Mouse (Mus musculus) thymus, adult 2 months (tissue): Measurements from ENCODE around the gene Cavin1. TPM values are rescaled to one million over a fixed set of nuclear protein-coding genes. Genes with fewer than 3 reads are reported as not detected.

Experiments
- DNase-seq: peaks from one replicate; pipeline ENCODE4 v3.0.0; 2021
- H3K27ac ChIP-seq: fragments of 200-500 bp; 2 replicates; pipeline ENCODE4 v1.5.1; 2012; ENCODE audit warnings: low read length, control low read depth; ENCODE audit not compliant: control insufficient read depth, insufficient read depth
- H3K27me3 ChIP-seq: fragments of 200-500 bp; 2 replicates; pipeline ENCODE4 v1.6.1; 2012; ENCODE audit warnings: mild to moderate bottlenecking, low read length, moderate library complexity, mixed read lengths; ENCODE audit not compliant: control insufficient read depth, insufficient read depth
- H3K36me3 ChIP-seq: fragments of 200-500 bp; 2 replicates; pipeline ENCODE4 v1.6.1; 2012; ENCODE audit warnings: mild to moderate bottlenecking, low read length, moderate library complexity; ENCODE audit not compliant: control insufficient read depth, insufficient read depth
- H3K4me1 ChIP-seq: fragments of 200-500 bp; replicated peaks from 2 replicates; pipeline ENCODE4 v1.6.1; 2012; ENCODE audit warnings: low read length; ENCODE audit not compliant: control insufficient read depth, insufficient read depth
- H3K4me3 ChIP-seq: fragments of 200-500 bp; 2 replicates; pipeline ENCODE4 v1.5.1; 2012; ENCODE audit warnings: mild to moderate bottlenecking, low read length, control low read depth, moderate library complexity; ENCODE audit not compliant: control insufficient read depth, insufficient read depth
- CTCF ChIP-seq: fragments of 200-500 bp; IDR thresholded peaks from 2 replicates; pipeline ENCODE4 v1.5.1; 2012; ENCODE audit warnings: mild to moderate bottlenecking, control low read depth, low read length, moderate library complexity, borderline replicate concordance; ENCODE audit not compliant: control insufficient read depth, poor library complexity, insufficient read depth; ENCODE audit errors: extremely low read depth
- POLR2A ChIP-seq: fragments of 200-500 bp; IDR thresholded peaks from 2 replicates; pipeline ENCODE4 v1.6.1; 2012; ENCODE audit warnings: mild to moderate bottlenecking, low read length, control low read depth, moderate library complexity; ENCODE audit not compliant: control insufficient read depth, poor library complexity, insufficient read depth; ENCODE audit errors: extremely low read depth
- whole genome bisulfite sequencing: fragments of 180-500 bp; shearing (Covaris S2); methylation state at CpG from one replicate; pipeline ENCODE4 v1.1.7; 2018; 5-methylcytosine and 5-hydroxymethylcytosine counted together
- polyA plus RNA-seq: library from polyadenylated mRNA; depleted of rRNA; stranded (reverse); fragments of >200 nt; gene quantifications from 2 replicates; pipeline ENCODE4 v1.2.3, GENCODE M21; 2012

Cavin1 gene
- polyA plus RNA-seq, 1 experiment: 22.4 TPM

DNA sequence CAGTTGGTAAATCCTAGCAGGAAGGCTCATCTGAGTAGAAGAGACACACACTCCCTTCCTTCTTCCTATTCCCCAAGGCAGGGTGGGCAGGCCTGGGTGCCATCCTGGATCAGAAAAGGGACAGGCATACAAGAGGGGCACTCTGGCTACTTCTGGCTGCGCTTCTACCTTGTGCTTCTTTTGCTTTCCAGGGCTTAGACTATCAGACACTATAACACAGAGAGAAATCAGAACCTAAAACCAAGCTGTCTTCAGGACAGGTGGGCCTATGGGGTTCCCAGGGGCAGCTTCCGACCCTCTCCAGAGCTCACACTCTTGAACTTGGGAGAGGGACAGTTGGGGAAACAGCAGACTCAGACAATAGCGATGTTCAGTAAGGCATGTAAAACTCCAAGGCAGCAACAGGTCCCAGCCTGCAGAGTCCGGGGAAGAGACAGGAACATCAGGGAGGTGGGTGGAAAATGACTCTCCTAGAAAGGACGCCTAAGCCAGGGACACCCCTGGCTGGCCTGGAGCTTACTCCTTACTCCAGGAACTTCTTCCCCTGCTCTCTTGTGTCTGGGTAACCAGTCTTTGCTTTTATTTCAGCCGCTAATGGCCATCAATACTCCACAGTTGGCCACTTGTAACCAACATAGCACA, 5.7 kb downstream of the Cavin1 start:
- no peak for TF ChIP-seq CTCF
- no peak for TF ChIP-seq POLR2A
- no peak for DNase-seq
- Histone ChIP-seq H3K4me3 (no peak overlapping the region), H3K27ac (no peak overlapping the region), H3K36me3 (no peaks in the 10 kb centered on the region), H3K4me1 (peaks cover 8% of the 10 kb centered on the region), H3K27me3 (peaks cover 8% of the 10 kb centered on the region; the same call in 1 of the 2 replicates)
- 93% methylated on average over 6 of the region's 6 CpGs for WGBS

DNA sequence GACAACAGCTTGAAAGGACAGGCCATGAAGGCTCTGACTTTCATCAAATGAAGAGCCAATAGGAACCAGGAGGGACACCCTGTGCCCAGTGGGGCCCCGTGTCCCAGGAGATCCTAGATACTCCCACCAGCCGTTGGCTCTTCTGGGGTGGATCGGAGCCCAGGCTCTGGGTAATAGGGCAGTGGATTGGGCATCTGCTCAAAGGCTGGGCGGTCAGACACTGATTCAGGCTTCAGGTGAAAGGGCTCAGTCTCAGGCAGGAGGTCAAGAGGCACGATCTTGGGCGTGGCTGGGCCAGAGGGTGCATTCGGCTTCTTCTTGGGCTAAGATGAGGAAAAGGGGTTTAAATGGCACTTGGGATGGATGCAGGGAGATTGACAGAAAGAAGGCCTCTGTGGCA, 6.5 kb downstream of the Cavin1 start:
- H3K27me3 ChIP-seq: peaks cover 5% of the 10 kb centered on the region; the same call in 1 of the 2 replicates
- WGBS: 98% methylated on average over 7 of the region's 7 CpGs
- no peak for DNase-seq
- H3K4me3 ChIP-seq: no peak overlapping the region
- peaks cover 2% of the 10 kb centered on the region for H3K4me1 ChIP-seq
- no peaks in the 10 kb centered on the region for H3K36me3 ChIP-seq
- TF ChIP-seq POLR2A: no peak
- no peak overlapping the region for H3K27ac ChIP-seq

DNA sequence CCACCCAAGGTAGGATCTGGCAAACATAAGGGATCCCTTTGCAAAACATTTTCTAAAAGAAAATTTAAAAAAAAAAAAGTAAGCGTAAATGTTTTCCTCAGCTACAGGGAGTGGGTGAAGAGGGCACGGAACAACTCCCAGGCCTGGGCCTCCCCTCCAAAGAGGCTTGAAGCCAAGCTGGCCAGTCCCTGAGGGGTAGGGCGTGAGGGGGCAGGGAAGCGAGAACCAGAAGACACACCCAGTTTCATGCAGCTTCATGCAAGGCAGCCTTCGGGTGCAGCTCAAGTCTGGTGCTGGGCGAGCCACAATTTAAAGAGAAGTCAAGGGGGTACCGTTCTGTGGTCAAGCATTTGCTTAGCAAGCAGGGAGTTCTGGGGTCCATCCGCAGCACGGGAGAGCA, 7.0 kb downstream of the Cavin1 start:
- H3K27me3 ChIP-seq: peaks cover under 1% of the 10 kb centered on the region; the same call in 1 of the 2 replicates
- no peak overlapping the region for H3K4me3 ChIP-seq
- WGBS: 88% methylated on average over 9 of the region's 9 CpGs
- no peak overlapping the region for H3K27ac ChIP-seq
- H3K36me3 ChIP-seq: no peaks in the 10 kb centered on the region
- H3K4me1 ChIP-seq: peaks cover 3% of the 10 kb centered on the region
- TF ChIP-seq POLR2A (no peak), CTCF (no peak)
- DNase-seq: no peak

DNA sequence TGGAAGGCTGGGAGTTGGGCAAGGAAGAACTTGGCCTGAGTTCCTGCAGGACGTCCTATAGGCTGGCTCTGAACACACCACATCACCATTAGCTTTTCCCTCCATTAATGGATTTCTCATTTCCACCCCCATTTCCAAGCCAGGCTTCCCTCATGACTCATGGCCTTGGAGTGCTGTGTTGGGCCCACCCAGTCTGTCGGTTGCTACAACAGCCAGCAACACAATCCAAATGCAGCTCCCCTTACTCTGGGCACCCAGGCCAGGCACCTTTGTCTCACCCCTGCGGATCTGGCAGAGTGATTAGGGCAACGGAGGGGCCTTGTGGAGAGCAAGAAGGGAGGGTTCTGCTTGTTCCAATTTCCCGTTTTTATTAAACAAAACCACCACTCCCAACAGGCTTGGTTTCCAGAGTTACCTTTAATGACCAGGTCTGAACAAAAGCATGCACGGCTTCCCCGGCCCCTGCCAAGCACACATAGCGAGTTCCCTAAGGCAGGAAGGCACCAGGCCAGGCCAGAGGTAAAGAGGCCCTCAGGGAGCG, 8.2 kb downstream of the Cavin1 start:
- no peak for DNase-seq
- Histone ChIP-seq H3K4me1 (peaks cover 3% of the 10 kb centered on the region), H3K27ac (no peak overlapping the region), H3K36me3 (no peaks in the 10 kb centered on the region), H3K4me3 (no peak overlapping the region), H3K27me3 (no peaks in the 10 kb centered on the region)
- TF ChIP-seq POLR2A: no peak
- TF ChIP-seq CTCF: no peak
- 84% methylated on average over 9 of the region's 9 CpGs for WGBS

DNA sequence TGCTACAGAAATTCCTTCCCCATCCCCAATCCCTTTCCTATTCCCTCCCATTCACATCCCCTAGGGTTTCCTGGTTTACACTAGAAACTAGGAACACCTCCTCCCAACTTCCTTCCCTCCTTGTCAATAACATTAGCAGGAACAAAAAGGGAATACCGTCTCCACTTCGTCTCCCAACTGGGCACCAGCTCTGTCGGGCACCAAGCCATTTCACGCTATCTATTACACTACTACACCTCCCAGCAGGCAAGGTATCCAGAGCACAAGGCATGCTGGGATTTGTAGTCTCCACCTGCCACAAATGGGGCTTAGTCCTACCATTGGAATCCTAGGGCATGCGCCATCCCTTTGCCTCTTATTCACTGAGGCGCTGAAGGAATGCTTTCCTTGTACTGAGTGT, 10.1 kb downstream of the Cavin1 start:
- H3K27ac ChIP-seq: no peak overlapping the region
- H3K4me3 ChIP-seq: no peak overlapping the region
- no peak for DNase-seq
- WGBS: 76% methylated on average over 6 of the region's 6 CpGs
- H3K4me1 ChIP-seq: peaks cover 3% of the 10 kb centered on the region
- H3K36me3 ChIP-seq: no peaks in the 10 kb centered on the region
- TF ChIP-seq CTCF: no peak
- TF ChIP-seq POLR2A: no peak
- H3K27me3 ChIP-seq: no peaks in the 10 kb centered on the region

DNA sequence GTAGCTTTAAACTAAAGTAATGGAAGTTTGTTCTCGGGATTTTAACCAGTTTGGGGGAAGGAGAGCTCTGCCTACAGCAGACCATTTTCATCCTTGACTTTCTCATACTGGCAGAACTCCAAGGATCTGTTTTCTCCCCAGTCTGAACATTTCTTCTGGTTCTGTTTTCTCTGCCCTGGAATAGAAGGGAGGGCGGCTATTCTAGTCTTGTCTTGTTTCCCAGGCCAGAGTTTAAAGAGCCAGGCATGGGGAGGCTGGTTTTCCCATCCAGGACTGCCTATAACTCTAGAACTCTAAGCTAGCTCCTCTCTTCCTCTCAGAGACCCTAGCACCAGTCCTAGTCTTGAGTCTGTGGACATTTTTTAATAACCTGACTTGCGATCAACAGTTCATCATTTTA, 10.9 kb downstream of the Cavin1 start:
- Histone ChIP-seq H3K4me3 (no peak overlapping the region), H3K36me3 (no peaks in the 10 kb centered on the region), H3K27me3 (no peaks in the 10 kb centered on the region), H3K4me1 (peaks cover 3% of the 10 kb centered on the region), H3K27ac (no peak overlapping the region)
- TF ChIP-seq POLR2A (no peak), CTCF (no peak)
- DNase-seq: no peak
- WGBS: 38% methylated on average over 3 of the region's 3 CpGs

DNA sequence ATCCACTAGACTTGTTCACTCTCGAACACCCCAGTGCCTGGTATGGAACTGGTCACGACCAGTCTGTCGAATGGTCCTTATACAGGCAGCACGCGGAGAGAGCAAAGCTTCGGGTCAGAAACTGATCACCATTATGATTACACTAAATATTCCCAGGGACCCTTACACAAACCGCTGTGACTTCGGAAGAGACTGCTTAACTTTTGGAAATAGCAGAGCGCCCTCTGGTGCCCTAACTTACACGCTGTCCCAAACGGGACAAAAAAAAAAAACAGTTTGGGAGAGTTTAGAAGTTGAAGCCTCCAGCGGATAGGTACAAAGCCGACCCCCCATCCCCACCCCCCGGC, 11.2 kb downstream of the Cavin1 start:
- 15% methylated on average over 14 of the region's 14 CpGs for WGBS
- Histone ChIP-seq H3K4me1 (peaks cover 3% of the 10 kb centered on the region; the same call in 1 of the 2 replicates), H3K27me3 (no peaks in the 10 kb centered on the region), H3K4me3 (no peak overlapping the region), H3K27ac (no peak overlapping the region), H3K36me3 (no peaks in the 10 kb centered on the region)
- DNase-seq: peak; percentile 66
- TF ChIP-seq CTCF (no peak), POLR2A (no peak)
